Mouse (Mus musculus): ENCODE measurements around the gene Tex29.

GRCm38 (mm10) chr8:11806252-11806651 is 34.0 kb upstream of the Tex29 start:
- TF ChIP-seq MAFK (IDR thresholded peaks at IDR 0.05; ENCODE audit: insufficient read depth, low read depth, low read length) (no peak), HCFC1 (IDR thresholded peaks at IDR 0.05; ENCODE audit: borderline replicate concordance, insufficient read depth, low read length) (no peak)
